Comparison of ENCODE assay signal across 8 mouse cellular contexts in genomic region chr13:38342598-38342997, GRCm38 (mm10). TPM values are rescaled to one million over a fixed set of nuclear protein-coding genes. Genes with fewer than 3 reads are reported as not detected.
A peak's percentile ranks its signal among the peaks of the same experiment; 100 is the strongest.
DNase-seq lines count a peak whose midpoint lies in the region; ATAC-seq and TF ChIP-seq lines count a peak whose summit lies in the region.

No protein-coding gene starts in this region.

- intact Hi-C loops in gastrocnemius, adult 2 months (cut with DNase I), result loop anchor here (1.0 to 5.0 kb wide), 3 partner anchors 96 to 239 kb away; no protein-coding TSS in a partner anchor

- TF ChIP-seq RAD21 in CH12.LX (IDR thresholded peaks at IDR 0.05; ENCODE audit: low read depth, low read length), result peak; percentile 69

- DNase-seq in intestine, embryonic 14.5 days (ENCODE audit: low spot score), result peak; percentile 85
- DNase-seq in CH12.LX (ENCODE audit: extremely low read depth), result peak; percentile 67
- peak; percentile 62 for DNase-seq in adrenal gland, postnatal 25 days
- peak; percentile 75 for DNase-seq in gastrocnemius, adult 2 months
- DNase-seq in layer of hippocampus, postnatal 25 days (ENCODE audit: extremely low spot score in 1 of 2, low spot score in 1 of 2), result peak; percentile 23 to 73
- DNase-seq in ovary, postnatal 14 days (ENCODE audit: low spot score), result peak; percentile 70

- dilution Hi-C loops in CH12.LX (cut with MboI; ENCODE audit: extremely low pct_ligation_motif_present, extremely low pct_unique_long_range_greater_than_20kb, low sequenced_read_pairs), result no loop called here

- no peak overlapping the region for H3K9ac ChIP-seq in intestine, embryonic 14.5 days (ENCODE audit: low read length)
- no peak overlapping the region for H3K9ac ChIP-seq in intestine, embryonic 15.5 days
- H3K9ac ChIP-seq in CH12.LX (ENCODE audit: insufficient read depth, low read depth), result no peak overlapping the region

- H3K4me2 ChIP-seq in intestine, embryonic 14.5 days (ENCODE audit: low read length), result no peak overlapping the region
- no peak overlapping the region for H3K4me2 ChIP-seq in intestine, embryonic 15.5 days (replicated peaks)
- no peak overlapping the region for H3K4me2 ChIP-seq in CH12.LX (ENCODE audit: insufficient read depth, low read depth, poor library complexity, severe bottlenecking)

- H3K27ac ChIP-seq in intestine, embryonic 14.5 days (ENCODE audit: low read depth), result no peak overlapping the region
- no peak overlapping the region for H3K27ac ChIP-seq in intestine, embryonic 15.5 days
- H3K27ac ChIP-seq in CH12.LX (ENCODE audit: insufficient read depth, low read depth), result no peak overlapping the region
- no peak overlapping the region for H3K27ac ChIP-seq in gastrocnemius, adult 2 months

- ATAC-seq in intestine, embryonic 14.5 days (replicated peaks; ENCODE audit: low FRiP score, low TSS enrichment, low read depth), result peak; percentile 44; the same call in 1 of the 2 replicates
- no peak for ATAC-seq in intestine, embryonic 15.5 days
- no peak for ATAC-seq in megakaryocyte-erythroid progenitor cell, adult 5-6 weeks (replicated peaks; ENCODE audit: low FRiP score, low TSS enrichment, poor library complexity, severe bottlenecking)

- H3K9me3 ChIP-seq in intestine, embryonic 14.5 days (ENCODE audit: control insufficient read depth, low read length), result no peaks in the 10 kb centered on the region
- no peaks in the 10 kb centered on the region for H3K9me3 ChIP-seq in intestine, embryonic 15.5 days
- peaks cover 38% of the 10 kb centered on the region for H3K9me3 ChIP-seq in CH12.LX (replicated peaks; ENCODE audit: low read length)

- H3K4me1 ChIP-seq in intestine, embryonic 14.5 days (replicated peaks; ENCODE audit: control insufficient read depth, insufficient read depth, low read length), result peaks cover 6% of the 10 kb centered on the region; the same call in 1 of the 2 replicates
- peaks cover 26% of the 10 kb centered on the region for H3K4me1 ChIP-seq in intestine, embryonic 15.5 days (replicated peaks)
- H3K4me1 ChIP-seq in CH12.LX (ENCODE audit: control insufficient read depth in 1 of 2, insufficient read depth in 2 of 2), result peaks cover 4 to 13% of the 10 kb centered on the region in 2 experiments

- H3K79me2 ChIP-seq in CH12.LX (replicated peaks; ENCODE audit: control insufficient read depth, extremely low read depth, insufficient read depth, poor library complexity, severe bottlenecking), result no peaks in the 10 kb centered on the region

- H3K4me3 ChIP-seq in intestine, embryonic 14.5 days (ENCODE audit: low read depth, low read length), result no peak overlapping the region
- no peak overlapping the region for H3K4me3 ChIP-seq in intestine, embryonic 15.5 days (replicated peaks)
- no peak overlapping the region for H3K4me3 ChIP-seq in CH12.LX (replicated peaks in 1 of 3; ENCODE audit: low read depth in 2 of 3, low read length in 2 of 3, poor library complexity in 1 of 3)
- H3K4me3 ChIP-seq in gastrocnemius, adult 2 months, result no peak overlapping the region

- peak; percentile 32 to 84; a peak in 2 of 4 replicates for TF ChIP-seq CTCF in CH12.LX (conservative IDR thresholded peaks at IDR 0.05 in 1 of 2, IDR thresholded peaks at IDR 0.05 in 1 of 2; ENCODE audit: low read depth in 2 of 2, low read length in 2 of 2)
- TF ChIP-seq CTCF in gastrocnemius, adult 2 months (IDR thresholded peaks at IDR 0.05), result peak; percentile 81

- peaks cover 35% of the 10 kb centered on the region for H3K27me3 ChIP-seq in intestine, embryonic 14.5 days (replicated peaks; ENCODE audit: control insufficient read depth, insufficient read depth, low read length)
- peaks cover 32% of the 10 kb centered on the region for H3K27me3 ChIP-seq in intestine, embryonic 15.5 days (replicated peaks)
- no peaks in the 10 kb centered on the region for H3K27me3 ChIP-seq in CH12.LX (replicated peaks)

- 30% methylated on average over 7 of the region's 7 CpGs for WGBS in intestine, embryonic 14.5 days
- WGBS in intestine, embryonic 15.5 days, result 26% methylated on average over 7 of the region's 7 CpGs

- TF ChIP-seq POLR2A in CH12.LX (IDR thresholded peaks at IDR 0.05; ENCODE audit: low read depth, low read length), result no peak

- TF ChIP-seq EP300 in CH12.LX (IDR thresholded peaks at IDR 0.05; ENCODE audit: low read length), result no peak

- in situ Hi-C loops in CH12.LX (cut with MboI; ENCODE audit: low pct_ligation_motif_present, low pct_unique_long_range_greater_than_20kb, low sequenced_read_pairs), result loop anchor here (25.0 kb wide), 1 partner anchor 245 kb away; no protein-coding TSS in a partner anchor

- no peaks in the 10 kb centered on the region for H3K36me3 ChIP-seq in intestine, embryonic 14.5 days (ENCODE audit: control insufficient read depth, insufficient read depth, low read length)
- H3K36me3 ChIP-seq in intestine, embryonic 15.5 days, result no peaks in the 10 kb centered on the region
- peaks cover 0 to 7% of the 10 kb centered on the region in 2 experiments for H3K36me3 ChIP-seq in CH12.LX (replicated peaks in 1 of 2; ENCODE audit: control insufficient read depth in 1 of 2, insufficient read depth in 1 of 2, low read length in 1 of 2)

TF ChIP-seq in CH12.LX, 34 proteins besides CTCF, POLR2A, EP300 and RAD21:
- peak; percentile 8; the same call in 1 of the 2 replicates for TF ChIP-seq ZC3H11A (IDR thresholded peaks at IDR 0.05; ENCODE audit: low read depth, low read length)
- TF ChIP-seq ZMIZ1 (IDR thresholded peaks at IDR 0.05; ENCODE audit: low read depth, low read length), result no peak
- TF ChIP-seq ZNF384 (IDR thresholded peaks at IDR 0.05; ENCODE audit: low read depth, low read length), result no peak
- peak; percentile 78 for TF ChIP-seq SMC3 (IDR thresholded peaks at IDR 0.05; ENCODE audit: low read depth, low read length)
- 0 out of 2 replicates have a peak, but pooled peaks have one; percentile 28 for TF ChIP-seq MAZ (IDR thresholded peaks at IDR 0.05; ENCODE audit: low read depth, low read length)
- 0 out of 2 replicates have a peak, but pooled peaks have one; percentile 11 for TF ChIP-seq TCF12 (IDR thresholded peaks at IDR 0.05; ENCODE audit: low read depth, low read length)
TF ChIP-seq in CH12.LX: peak in this region for 4.

RNA-seq across cellular contexts. Expression of gene Bmp6, which starts 2.3 kb away (rescaled TPM):
- polyA plus RNA-seq in intestine, embryonic 14.5 days (2014; fragmentation: Nextera tagmentation; extraction: Ambion mirVana), result 1.7 and 1.9 TPM in 2 replicates
- polyA plus RNA-seq in intestine, embryonic 15.5 days (2015; fragmentation: Nextera tagmentation; extraction: Ambion mirVana), result 1.5 and 1.6 TPM in 2 replicates
- total RNA-seq in CH12.LX (2012; rRNA removed) (2.8 and 3.5 TPM in 2 replicates), CH12.LX (2014; rRNA removed) (0.16 TPM in 2 replicates)
- 0.38 and 0.77 TPM in 2 replicates for polyA plus RNA-seq in CH12.LX (2012; ENCODE audit: insufficient read length, low read depth)
- total RNA-seq in adrenal gland, postnatal 25 days (2021), result 7.2 and 7.8 TPM in 2 replicates
- total RNA-seq in gastrocnemius, adult 2 months (2021), result 10 to 100 TPM; 11.2 to 11.3 TPM
- total RNA-seq in layer of hippocampus, postnatal 25 days (2021), result 1 to 10 TPM; 3.8 to 4.3 TPM
- total RNA-seq in megakaryocyte-erythroid progenitor cell, adult 5-6 weeks (2014; fragmentation: Nextera tagmentation), result not detected in 2 replicates
- total RNA-seq in megakaryocyte-erythroid progenitor cell, adult 5-6 weeks (2017), result not detected in 2 replicates
